Mouse (Mus musculus) erythroblast, embryonic 14.5 days (primary cell): ENCODE data around the gene Zyg11b.

Source experiments
- GATA1 ChIP-seq: IDR thresholded peaks from 2 replicates; pipeline ENCODE4 v1.6.1; 2012; ENCODE audit warnings: low read length, inconsistent platforms, mixed read lengths
- TAL1 ChIP-seq: IDR thresholded peaks from 3 replicates; pipeline ENCODE4 v1.6.1; 2012; ENCODE audit warnings: low read length, inconsistent platforms, mixed read lengths

DNA sequence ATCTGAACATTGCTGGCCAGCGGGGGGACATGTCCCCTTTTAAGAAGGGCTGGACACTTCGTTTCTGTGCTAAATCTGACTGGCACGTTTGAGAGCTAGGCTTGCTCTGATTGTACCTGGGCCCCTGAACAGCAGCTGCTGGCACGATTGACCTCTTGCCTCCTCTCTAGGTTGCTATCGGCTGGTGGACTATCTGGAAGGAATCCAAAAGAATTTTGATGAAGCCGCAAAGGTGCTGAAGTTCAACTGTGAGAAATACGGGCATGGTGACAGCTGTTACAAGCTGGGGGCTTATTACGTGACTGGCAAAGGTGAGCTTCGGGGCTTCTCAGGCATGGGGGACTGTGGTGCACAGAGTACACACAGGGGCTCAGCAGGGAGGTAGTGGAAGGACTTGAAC lies 31.1 kb upstream of the Zyg11b start:
- TF ChIP-seq TAL1 (no peak), GATA1 (no peak)
